Mouse (Mus musculus): ENCODE results near the gene 2300002M23Rik. TPM values are rescaled to one million over a fixed set of nuclear protein-coding genes. Genes with fewer than 3 reads are reported as not detected.

The 2300002M23Rik gene
- 0.18 and 0.27 TPM in 2 replicates for polyA plus RNA-seq (2012; ENCODE audit: low replicate concordance)

DNA sequence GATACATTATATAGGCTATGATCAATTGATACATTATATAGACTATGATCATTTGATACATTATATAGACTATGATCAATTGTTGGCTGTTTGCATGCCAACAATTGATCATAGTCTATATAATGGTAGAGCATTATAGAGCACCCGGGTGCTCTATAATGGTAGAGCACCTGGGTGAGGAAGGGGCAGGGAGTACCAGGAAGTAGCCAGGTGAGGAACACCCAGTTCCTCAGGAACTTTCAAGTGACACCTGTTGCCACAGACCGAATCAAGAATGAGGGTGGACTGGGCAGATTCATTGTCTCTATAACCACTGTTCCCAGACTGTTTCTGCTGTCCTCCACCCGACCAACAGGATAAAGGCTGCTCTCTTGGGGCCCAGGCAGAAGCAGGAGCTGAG lies at the start of gene 2300002M23Rik:
TSS of gene 2300002M23Rik (plus strand) at position 301 of the 400 bp plus-strand sequence.

DNA sequence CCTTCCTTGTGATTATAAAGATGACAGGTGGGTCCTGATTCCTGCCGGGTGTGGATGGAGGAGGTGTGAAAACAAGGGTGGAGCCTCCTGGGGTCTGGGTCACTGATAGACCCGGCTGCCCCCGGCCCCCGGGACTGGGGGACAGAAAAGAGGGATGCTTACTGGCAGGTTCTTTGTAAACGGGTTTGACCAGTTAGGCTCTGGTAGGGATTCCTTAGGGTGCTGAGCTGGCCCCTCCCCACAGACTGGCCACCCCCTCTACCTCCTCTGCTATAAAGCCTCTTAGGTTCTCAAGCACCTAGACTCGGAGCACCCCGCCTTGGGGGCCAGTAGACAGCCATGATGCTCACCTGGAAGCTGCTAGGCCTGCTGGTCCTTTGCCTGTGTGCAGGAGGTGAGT lies 34.3 kb upstream of the 2300002M23Rik start, which contains the start of gene Psors1c2:
TSS of gene Psors1c2 (plus strand) at position 301 of the 400 bp plus-strand sequence.

DNA sequence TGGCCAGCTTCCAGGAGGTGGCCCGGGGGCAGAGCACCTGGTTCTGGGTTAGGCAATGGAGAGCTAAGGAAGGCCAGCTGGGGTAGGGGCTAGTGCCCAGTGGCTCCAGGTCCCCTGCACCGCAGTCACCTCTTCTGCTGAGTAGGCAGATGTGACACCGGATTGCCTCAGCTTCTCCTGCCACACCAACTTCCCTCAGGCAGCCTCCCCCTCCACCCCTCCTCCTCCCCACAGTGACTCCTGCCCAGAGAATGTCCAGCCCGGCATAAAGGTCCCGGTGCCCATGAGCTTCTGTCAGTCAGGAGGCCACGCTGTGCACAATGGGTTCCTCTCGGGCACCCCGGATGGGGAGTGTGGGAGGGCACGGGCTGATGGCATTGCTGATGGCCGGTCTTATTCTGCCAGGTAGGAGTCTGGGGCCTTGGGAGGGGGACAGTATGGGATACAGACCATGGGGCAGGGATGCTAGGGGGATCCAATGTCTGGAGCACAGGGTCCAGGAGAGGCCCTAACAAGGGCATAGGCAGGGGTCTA lies 15.3 kb upstream of the 2300002M23Rik start, which contains the start of gene Cdsn:
TSS of gene Cdsn (plus strand) at position 248 of the 534 bp plus-strand sequence.

DNA sequence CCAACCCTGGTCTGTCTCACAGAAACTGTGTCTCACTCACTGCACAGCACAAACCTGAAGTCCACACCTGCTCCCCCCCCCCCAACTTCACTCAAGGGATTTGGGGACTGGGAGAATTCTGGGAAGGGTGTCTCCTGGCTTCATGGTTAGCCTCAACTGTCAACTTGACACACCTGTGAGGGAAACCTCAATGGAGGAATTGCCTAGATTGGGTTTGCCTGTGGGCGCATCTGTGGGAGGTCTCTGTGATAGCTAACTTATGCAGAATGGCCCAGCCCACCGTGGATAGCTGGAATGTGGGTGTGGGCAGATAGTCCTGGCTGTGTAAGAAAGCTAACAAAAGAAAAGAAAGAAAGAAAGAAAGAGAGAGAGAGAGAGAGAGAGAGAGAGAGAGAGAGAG lies 34.0 kb downstream of the 2300002M23Rik start, which contains the start of gene Sfta2:
TSS of gene Sfta2 (plus strand) at position 301 of the 400 bp plus-strand sequence.

Other genes with a start within 250 kb of the 2300002M23Rik start
- gene H2-Q1, start 247.0 kb upstream of the 2300002M23Rik start, polyA plus RNA-seq (2012; ENCODE audit: low replicate concordance), result 2.6 and 3.1 TPM in 2 replicates
- gene H2-Q2, start 225.2 kb upstream of the 2300002M23Rik start, polyA plus RNA-seq (2012; ENCODE audit: low replicate concordance), result 1.7 and 1.8 TPM in 2 replicates
- 114 and 185 TPM in 2 replicates for gene H2-Q4, start 187.8 kb upstream of the 2300002M23Rik start, polyA plus RNA-seq (2012; ENCODE audit: low replicate concordance)
- 67.9 and 111 TPM in 2 replicates for gene H2-Q6, start 142.6 kb upstream of the 2300002M23Rik start, polyA plus RNA-seq (2012; ENCODE audit: low replicate concordance)
- gene H2-Q7, start 128.3 kb upstream of the 2300002M23Rik start, polyA plus RNA-seq (2012; ENCODE audit: low replicate concordance), result 8.4 and 19.9 TPM in 2 replicates
- gene H2-Q10, start 97.4 kb upstream of the 2300002M23Rik start, polyA plus RNA-seq (2012; ENCODE audit: low replicate concordance), result 2.4 and 3.7 TPM in 2 replicates
- gene Pou5f1, start 61.4 kb upstream of the 2300002M23Rik start, polyA plus RNA-seq (2012; ENCODE audit: low replicate concordance), result not detected in 2 replicates
- gene Tcf19, start 50.6 kb upstream of the 2300002M23Rik start, polyA plus RNA-seq (2012; ENCODE audit: low replicate concordance), result 65.9 and 189 TPM in 2 replicates
- 14.0 and 29.7 TPM in 2 replicates for gene Cchcr1, start 50.4 kb upstream of the 2300002M23Rik start, polyA plus RNA-seq (2012; ENCODE audit: low replicate concordance)
- gene Psors1c2, start 34.2 kb upstream of the 2300002M23Rik start, polyA plus RNA-seq (2012; ENCODE audit: low replicate concordance), result 5.1 and 6.5 TPM in 2 replicates
- not detected in 2 replicates for gene Cdsn, start 15.3 kb upstream of the 2300002M23Rik start, polyA plus RNA-seq (2012; ENCODE audit: low replicate concordance)
- gene Sfta2, start 34.1 kb downstream of the 2300002M23Rik start, polyA plus RNA-seq (2012; ENCODE audit: low replicate concordance), result not detected in 2 replicates
- gene Gm9573, start 59.2 kb downstream of the 2300002M23Rik start, polyA plus RNA-seq (2012; ENCODE audit: low replicate concordance), result not detected in 2 replicates
- 0.07 TPM in 1 of 2 replicates, not detected in the other for gene Mucl3, start 76.2 kb downstream of the 2300002M23Rik start, polyA plus RNA-seq (2012; ENCODE audit: low replicate concordance)
- gene Vars2, start 100.1 kb downstream of the 2300002M23Rik start, polyA plus RNA-seq (2012; ENCODE audit: low replicate concordance), result 130 and 160 TPM in 2 replicates
- 13.7 and 44.1 TPM in 2 replicates for gene Gtf2h4, start 106.3 kb downstream of the 2300002M23Rik start, polyA plus RNA-seq (2012; ENCODE audit: low replicate concordance)
- 8.0 and 11.4 TPM in 2 replicates for gene Ddr1, start 137.2 kb downstream of the 2300002M23Rik start, polyA plus RNA-seq (2012; ENCODE audit: low replicate concordance)